Mouse (Mus musculus): ENCODE data around the gene Ndufa13.

Gene Ndufa13

DNA sequence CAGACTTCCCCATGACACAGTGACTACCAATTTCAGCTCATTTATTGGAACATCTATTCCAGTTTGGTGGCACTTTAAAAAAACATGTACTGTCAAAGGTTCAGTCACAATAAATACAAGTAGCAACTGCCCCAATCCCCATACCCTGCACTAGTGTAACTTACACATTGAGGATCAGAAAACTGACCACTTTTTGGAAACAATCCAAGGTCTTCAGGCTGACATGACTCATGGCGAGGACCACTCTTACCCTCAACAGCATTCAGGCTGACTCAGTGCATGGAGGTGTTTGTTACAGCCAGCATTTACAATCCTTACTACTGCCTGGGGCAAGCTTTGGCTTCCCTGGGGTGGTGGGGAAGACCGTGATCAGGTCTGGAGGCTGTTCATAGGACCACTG, 4.7 kb upstream of the Ndufa13 start:
- DNase-seq (ENCODE audit: low spot score in 2 of 2) = no peak

DNA sequence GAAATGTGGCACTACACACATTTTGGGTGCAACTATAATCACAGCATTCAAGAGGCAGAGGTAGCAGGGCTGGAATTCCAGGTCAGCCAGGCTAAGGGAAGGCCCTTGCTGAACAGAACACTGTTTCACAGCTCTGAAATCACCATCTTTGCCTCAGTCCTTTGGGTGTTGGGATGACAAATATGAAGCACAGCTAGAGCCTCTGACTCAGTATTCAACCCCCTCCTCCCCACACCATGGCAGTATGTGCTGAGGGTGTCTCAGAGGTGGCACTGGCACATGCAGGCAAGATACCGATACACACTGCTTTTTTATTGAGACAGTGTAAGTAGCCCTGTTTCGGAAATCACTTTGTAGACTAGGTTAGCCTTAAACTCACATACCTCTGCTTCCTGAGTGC, 3.9 kb upstream of the Ndufa13 start:
- no peak for DNase-seq (ENCODE audit: low spot score in 2 of 2)

- DNase-seq (ENCODE audit: low spot score in 2 of 2) = no peak
Observed at GRCm38 (mm10) chr8:69904096-69904495, 1.7 kb upstream of the Ndufa13 start.

DNA sequence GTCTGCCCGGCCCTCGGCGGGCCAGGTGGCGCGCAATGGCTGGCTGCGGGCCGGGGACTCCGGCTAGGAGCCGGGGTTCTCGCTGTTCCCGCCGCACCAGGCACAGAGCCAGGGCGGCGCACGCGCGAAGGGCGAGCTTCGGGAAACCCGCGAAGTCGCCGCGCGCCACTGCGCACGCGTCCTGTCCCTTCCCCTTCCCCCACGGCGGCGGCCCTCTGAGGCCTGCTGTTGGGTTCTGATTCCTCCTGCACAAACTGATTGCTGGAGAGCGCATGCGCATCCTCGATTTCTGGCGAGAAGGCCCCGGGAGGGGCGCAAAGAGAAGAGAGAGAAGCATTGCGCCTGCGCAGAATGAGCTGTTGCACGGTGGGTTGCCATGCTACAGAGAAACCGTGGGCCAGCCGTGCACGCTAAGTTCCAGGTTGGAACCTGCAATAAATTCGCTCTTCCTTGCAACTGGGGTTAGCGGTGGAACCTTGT, 745 bp upstream of the Ndufa13 start:
- DNase-seq (ENCODE audit: low spot score in 2 of 2) = peak; percentile 99

GRCm38 (mm10) chr8:69901484-69902162, 735 bp downstream of the Ndufa13 start:
- DNase-seq (ENCODE audit: low spot score in 2 of 2) = peak; percentile 94

DNA sequence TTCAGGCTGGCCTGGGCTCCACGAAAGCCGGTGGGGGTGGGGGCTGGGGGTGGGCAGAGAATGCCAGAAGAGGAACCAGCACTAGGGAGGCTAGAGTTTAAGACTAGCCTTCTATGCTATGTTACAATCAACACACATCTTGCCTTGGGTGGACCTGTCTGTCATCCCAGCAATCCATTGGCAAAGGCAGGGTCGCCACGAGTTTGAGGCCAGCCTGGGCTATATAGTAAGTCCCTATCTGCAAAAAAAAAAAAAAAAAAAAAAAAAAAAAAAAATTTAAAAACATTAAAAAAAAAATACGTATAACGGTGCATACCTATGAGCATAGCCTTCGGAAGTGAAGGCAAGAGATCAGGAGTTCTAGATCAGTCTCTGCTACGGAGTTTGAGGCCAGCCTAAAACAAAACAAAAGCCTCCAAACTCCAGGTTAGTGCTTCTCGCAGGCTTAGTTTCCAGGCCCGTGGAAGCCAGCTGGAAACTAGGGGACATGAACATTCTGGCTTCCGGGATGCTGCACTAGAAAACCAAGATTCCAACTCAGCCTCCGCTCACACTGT, 1.4 kb downstream of the Ndufa13 start:
- no peak for DNase-seq (ENCODE audit: low spot score in 2 of 2)

DNA sequence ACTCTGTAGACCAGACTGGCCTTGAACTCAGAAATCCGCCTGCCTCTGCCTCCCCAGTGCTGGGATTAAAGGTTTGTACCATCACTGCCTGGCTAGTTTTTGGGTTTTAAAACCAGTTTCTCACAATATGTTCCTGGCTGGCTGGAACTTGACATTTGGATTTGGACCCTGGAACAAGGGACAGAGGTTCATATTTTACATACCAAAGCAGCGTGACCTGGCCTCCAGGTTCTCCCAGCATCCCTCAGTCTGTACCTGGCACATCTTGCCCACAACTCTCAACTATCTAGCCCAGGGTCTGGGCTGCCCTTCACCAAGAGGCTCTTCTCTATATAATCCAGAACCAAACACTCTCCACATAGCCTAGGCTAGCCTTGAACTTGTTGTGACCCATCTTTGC, 2.5 kb downstream of the Ndufa13 start:
- DNase-seq (ENCODE audit: low spot score in 2 of 2) = no peak

GRCm38 (mm10) chr8:69897857-69898256, 4.5 kb downstream of the Ndufa13 start:
- no peak for DNase-seq (ENCODE audit: low spot score in 2 of 2)

GRCm38 (mm10) chr8:69895772-69896451, 6.4 kb downstream of the Ndufa13 start:
- DNase-seq (ENCODE audit: low spot score in 2 of 2) = no peak

DNA sequence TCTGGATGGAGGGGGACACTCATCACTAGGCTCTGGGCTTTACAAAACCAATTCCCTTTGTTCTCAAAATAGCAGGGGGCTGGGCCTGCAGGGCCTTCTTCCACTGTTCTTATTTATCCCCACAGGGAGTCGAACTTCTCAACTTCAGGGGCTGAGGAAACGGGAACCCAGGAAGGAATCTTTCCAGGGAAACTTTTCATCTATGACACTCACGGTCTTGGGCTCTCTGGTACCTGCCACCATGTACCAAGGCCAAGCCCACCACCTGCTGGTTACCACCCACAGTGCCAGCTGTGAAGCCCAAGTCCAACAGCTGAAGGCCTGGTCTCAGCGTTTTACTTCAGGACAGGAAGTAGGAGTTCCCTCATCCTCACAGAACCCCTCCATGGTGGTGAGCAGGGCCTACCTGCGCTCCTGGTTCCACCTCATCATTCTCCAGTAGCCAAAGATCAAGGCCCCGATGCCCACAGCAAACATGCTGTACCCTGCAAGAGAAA, 7.5 kb downstream of the Ndufa13 start:
- DNase-seq (ENCODE audit: low spot score in 2 of 2) = no peak

DNA sequence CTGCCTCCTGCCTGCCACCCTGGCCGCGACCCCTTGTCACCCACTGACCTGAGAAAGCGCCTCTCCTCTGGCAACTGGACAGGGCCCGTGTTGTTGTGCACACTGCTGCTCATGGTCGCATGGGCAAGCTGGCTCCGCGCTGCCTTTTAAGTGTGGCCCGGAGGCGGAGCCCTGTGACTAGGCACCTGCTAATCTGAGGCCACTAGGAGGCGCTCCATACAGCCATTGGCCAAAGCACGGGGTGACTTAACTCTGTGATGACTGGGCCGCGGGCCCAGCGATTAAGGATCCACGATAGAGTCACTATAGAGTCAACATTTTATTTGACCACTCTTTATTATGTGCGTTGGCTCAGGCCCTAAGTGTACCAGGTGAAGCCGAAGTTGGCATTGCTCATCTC, 8.5 kb downstream of the Ndufa13 start:
- DNase-seq (ENCODE audit: low spot score in 2 of 2) = peak in 1 of 2 experiments; percentile 36

DNA sequence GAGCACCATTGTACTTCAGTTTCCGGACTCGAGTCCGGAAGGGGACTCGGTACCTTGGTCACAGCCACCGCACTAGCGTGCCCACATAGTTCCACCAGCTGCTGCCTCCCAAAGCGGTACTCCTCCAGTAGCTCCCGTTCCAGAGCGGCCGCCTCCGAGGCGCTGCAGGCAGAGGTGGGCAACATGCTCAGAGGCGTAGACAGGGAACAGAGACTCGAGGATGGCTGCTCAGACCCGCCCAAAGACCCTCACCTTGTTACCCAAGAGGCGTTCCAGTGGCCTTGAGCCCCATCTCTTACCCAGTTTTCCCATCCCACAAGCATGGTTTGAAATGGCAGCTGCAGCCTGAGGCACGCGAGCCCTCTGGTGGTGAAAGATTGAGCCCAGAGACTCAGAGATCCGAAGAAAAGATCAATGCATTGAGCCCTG, 11.5 kb downstream of the Ndufa13 start:
- peak; percentile 37 to 65 for DNase-seq (ENCODE audit: low spot score in 2 of 2)

GRCm38 (mm10) chr8:69888902-69889301, 13.5 kb downstream of the Ndufa13 start:
- no peak for DNase-seq (ENCODE audit: low spot score in 2 of 2)

- DNase-seq (ENCODE audit: low spot score in 2 of 2) = no peak
Observed at GRCm38 (mm10) chr8:69888244-69888866, 14.0 kb downstream of the Ndufa13 start.

DNA sequence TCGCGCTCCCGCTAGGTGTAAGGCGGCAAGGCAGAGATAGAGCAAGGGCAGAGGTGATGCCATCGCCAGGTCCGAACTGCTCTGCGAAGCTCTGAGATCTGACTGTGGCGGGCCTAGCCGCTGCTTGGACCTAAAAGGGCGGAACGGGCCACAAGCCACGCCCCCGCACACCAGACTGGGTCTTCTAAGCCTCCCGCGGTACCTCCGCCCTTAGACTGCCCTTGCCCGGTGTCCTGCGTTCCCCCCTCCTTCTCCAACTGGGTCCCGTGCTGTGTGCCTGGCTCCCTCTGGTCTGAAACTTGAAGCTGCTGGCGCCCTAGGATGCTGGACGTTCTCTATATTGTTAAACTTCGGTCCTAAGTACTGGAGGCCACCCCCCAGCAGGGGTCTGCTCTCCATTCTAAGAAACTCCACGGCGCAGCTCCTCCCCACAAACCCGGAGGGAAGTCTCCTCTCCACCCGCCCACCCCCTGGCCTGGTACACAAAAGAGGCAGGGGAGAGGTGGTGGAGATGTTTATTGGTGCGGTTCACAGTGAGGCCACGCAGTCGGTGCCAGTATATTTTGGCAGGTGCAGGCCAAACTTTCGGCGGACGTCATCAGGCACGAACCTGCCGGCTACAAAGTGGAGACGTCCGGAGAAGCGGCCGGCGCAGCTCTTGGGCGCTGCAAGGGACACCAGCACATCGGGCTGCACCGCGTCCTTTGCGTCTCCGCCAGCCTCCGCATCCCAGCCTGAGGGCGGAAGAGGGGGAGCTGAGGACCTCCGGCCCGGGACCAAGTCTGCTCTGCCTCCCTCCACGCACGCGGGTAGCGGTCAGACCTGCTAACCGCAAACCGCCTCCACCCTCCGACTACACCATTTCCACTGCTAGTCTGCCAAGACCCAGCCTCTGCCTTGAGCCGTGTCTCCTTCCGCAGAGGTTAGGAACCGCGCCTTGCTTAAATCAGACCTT, 14.8 kb downstream of the Ndufa13 start, which contains the start of gene Cilp2:
Cilp2 (minus strand) TSS at position 399 of the 955 bp plus-strand sequence.
- DNase-seq (ENCODE audit: low spot score in 2 of 2) = no peak

GRCm38 (mm10) chr8:69884141-69884540, 18.2 kb downstream of the Ndufa13 start:
- DNase-seq (ENCODE audit: low spot score in 2 of 2) = no peak

- no peak for DNase-seq (ENCODE audit: low spot score in 2 of 2)
Observed at GRCm38 (mm10) chr8:69882833-69883600, 19.3 kb downstream of the Ndufa13 start.

DNA sequence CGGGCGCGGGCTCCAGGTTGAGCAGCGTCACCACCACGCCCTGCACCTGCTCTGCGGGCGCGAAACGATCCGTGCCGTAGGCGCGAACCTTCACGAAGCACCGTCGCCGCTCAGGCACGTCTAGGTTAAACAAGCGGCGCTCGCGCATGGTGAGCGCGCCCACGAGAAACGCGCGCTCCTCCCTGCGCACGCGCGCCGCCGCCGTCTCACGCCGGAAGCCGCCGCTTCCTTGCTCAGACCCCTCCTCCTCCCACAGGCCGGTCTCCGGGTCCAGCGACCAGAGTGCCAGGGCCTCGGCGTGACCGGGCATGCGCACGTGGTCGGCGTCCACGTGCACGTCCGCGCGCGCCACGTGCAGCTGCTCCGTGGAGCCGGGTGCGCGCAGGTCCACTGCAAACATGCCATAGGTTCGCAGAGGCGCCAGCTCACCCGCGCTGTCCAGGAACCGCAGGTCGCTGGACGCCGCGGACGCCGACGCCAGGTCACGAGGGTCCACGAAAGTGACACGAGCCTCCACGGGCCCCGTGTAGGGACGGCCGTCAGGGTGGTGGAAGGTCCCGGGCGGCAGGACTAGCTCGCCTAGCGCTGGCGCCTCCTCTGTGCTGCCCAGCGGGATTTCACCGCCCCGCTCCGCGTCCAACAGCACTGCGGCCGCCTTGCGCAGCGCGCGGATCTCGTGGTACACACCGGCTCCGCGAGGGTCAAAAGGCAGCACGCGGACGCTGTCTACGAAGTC, 20.2 kb downstream of the Ndufa13 start:
- peak; percentile 48 to 54 for DNase-seq (ENCODE audit: low spot score in 2 of 2)

GRCm38 (mm10) chr8:69881261-69881865, 21.0 kb downstream of the Ndufa13 start:
- DNase-seq (ENCODE audit: low spot score in 2 of 2) = no peak
